Mouse (Mus musculus) intestine, postnatal 0 days (tissue): ENCODE measurements around the gene Adat1. TPM values are rescaled to one million over a fixed set of nuclear protein-coding genes. Genes with fewer than 3 reads are reported as not detected.

Source experiments
- ATAC-seq: fragments of 200-750 bp; cut with Nextera tagmentation; 2 replicates; pipeline ENCODE4 v1.8.0; 2017; ENCODE audit warnings: mild to moderate bottlenecking, moderate TSS enrichment, moderate library complexity
- H3K27ac ChIP-seq: fragments of 300-500 bp; sonication (generic); 2 replicates; pipeline ENCODE4 v1.5.1; 2014; ENCODE audit warnings: mild to moderate bottlenecking, low read depth, low read length, moderate library complexity
- H3K27me3 ChIP-seq: fragments of 300-500 bp; sonication (generic); replicated peaks from 2 replicates; pipeline ENCODE4 v1.6.1; 2014; ENCODE audit warnings: low read length, mixed read lengths; ENCODE audit not compliant: control insufficient read depth, insufficient read depth
- H3K36me3 ChIP-seq: fragments of 300-500 bp; sonication (generic); 2 replicates; pipeline ENCODE4 v1.6.1; 2014; ENCODE audit warnings: mild to moderate bottlenecking, moderate library complexity; ENCODE audit not compliant: control insufficient read depth, insufficient read depth
- H3K4me1 ChIP-seq: fragments of 300-500 bp; sonication (generic); replicated peaks from 2 replicates; pipeline ENCODE4 v1.6.1; 2014; ENCODE audit warnings: antibody characterized with exemption, low read length, mixed read lengths; ENCODE audit not compliant: control insufficient read depth, insufficient read depth
- H3K4me2 ChIP-seq: fragments of 300-500 bp; sonication (generic); replicated peaks from 2 replicates; pipeline ENCODE4 v1.6.1; 2014; ENCODE audit warnings: low read depth, mild to moderate bottlenecking, moderate library complexity
- H3K4me3 ChIP-seq: fragments of 300-500 bp; sonication (generic); 2 replicates; pipeline ENCODE4 v1.5.1; 2014; ENCODE audit warnings: low read depth, low read length
- H3K9ac ChIP-seq: fragments of 300-500 bp; sonication (generic); 2 replicates; pipeline ENCODE4 v1.6.1; 2014; ENCODE audit warnings: mild to moderate bottlenecking, low read depth, low read length
- H3K9me3 ChIP-seq: fragments of 300-500 bp; sonication (generic); 2 replicates; pipeline ENCODE4 v1.6.1; 2016; ENCODE audit warnings: mixed run types; ENCODE audit not compliant: control insufficient read depth
- CTCF ChIP-seq: sonication (generic); IDR thresholded peaks from 2 replicates; pipeline ENCODE4 v1.5.1; 2016; ENCODE audit warnings: low read depth, mild to moderate bottlenecking, control low read depth, antibody characterized with exemption, moderate library complexity
- WGBS: fragments of 180-500 bp; shearing (Covaris S2); extraction: QIAGEN DNeasy Blood & Tissue Kit; methylation state at CpG from one replicate; pipeline ENCODE4 v1.1.7; 2014; 5-methylcytosine and 5-hydroxymethylcytosine counted together
- polyA plus RNA-seq: library from polyadenylated mRNA; unstranded; fragments of >200 nt; fragmentation: Nextera tagmentation; extraction: Ambion mirVana; gene quantifications from 2 replicates; pipeline ENCODE4 v1.2.1, GENCODE M21; 2015

Gene Adat1
- polyA plus RNA-seq, 1 experiment from 2014 or later, result 1.4 TPM

GRCm38 (mm10) chr8:112011816-112012242 is 19.7 kb upstream of the Adat1 start:
- 0% methylated on average over 40 of the region's 40 CpGs for WGBS
- peak; percentile 42 for ATAC-seq

GRCm38 (mm10) chr8:112010997-112011815 is 19.1 kb upstream of the Adat1 start, which contains the start of the genes Kars and Terf2ip:
Gene Kars, minus strand, starts transcription at chr8:112011323.
Gene Terf2ip, plus strand, starts transcription at chr8:112011398.
- Histone ChIP-seq H3K9ac (peak within 1 kb of the TSS; percentile 87), H3K27me3 (no peaks in the 10 kb centered on the region), H3K36me3 (no peaks in the 10 kb centered on the region; the same call in 1 of the 2 replicates), H3K9me3 (no peaks in the 10 kb centered on the region), H3K4me2 (peak within 1 kb of the TSS; percentile 97), H3K4me1 (peaks cover 10% of the 10 kb centered on the region), H3K27ac (peak within 1 kb of the TSS; percentile 71), H3K4me3 (peak within 1 kb of the TSS; percentile 96)
- under 1% methylated on average over 61 of the region's 61 CpGs for WGBS
- no peak for TF ChIP-seq CTCF
- ATAC-seq, result peak; percentile 91

More at GRCm38 (mm10) chr8:112011816-112012242, 19.7 kb upstream of the Adat1 start:
- Histone ChIP-seq H3K27me3 (no peaks in the 10 kb centered on the region), H3K4me1 (peaks cover 10% of the 10 kb centered on the region), H3K36me3 (no peaks in the 10 kb centered on the region; the same call in 1 of the 2 replicates), H3K9ac (peak overlapping the region; percentile 87), H3K4me2 (peak overlapping the region; percentile 97), H3K9me3 (no peaks in the 10 kb centered on the region), H3K27ac (peak overlapping the region; percentile 71), H3K4me3 (peak overlapping the region; percentile 96)
- TF ChIP-seq CTCF, result no peak

GRCm38 (mm10) chr8:112009558-112009957 is 17.5 kb upstream of the Adat1 start:
- peaks cover 10% of the 10 kb centered on the region for H3K4me1 ChIP-seq
- H3K27ac ChIP-seq, result no peak overlapping the region
- WGBS, result 88% methylated on average over 7 of the region's 7 CpGs
- ATAC-seq, result no peak
- H3K9ac ChIP-seq, result no peak overlapping the region
- no peak overlapping the region for H3K4me3 ChIP-seq
- no peak overlapping the region for H3K4me2 ChIP-seq
- no peak for TF ChIP-seq CTCF
- H3K36me3 ChIP-seq, result peaks cover 9% of the 10 kb centered on the region
- no peaks in the 10 kb centered on the region for H3K9me3 ChIP-seq
- no peaks in the 10 kb centered on the region for H3K27me3 ChIP-seq

GRCm38 (mm10) chr8:112007669-112008068 is 15.6 kb upstream of the Adat1 start:
- Histone ChIP-seq H3K4me2 (no peak overlapping the region), H3K4me1 (peaks cover 7% of the 10 kb centered on the region), H3K27ac (no peak overlapping the region), H3K9ac (no peak overlapping the region), H3K4me3 (no peak overlapping the region), H3K27me3 (no peaks in the 10 kb centered on the region), H3K36me3 (peaks cover 24% of the 10 kb centered on the region), H3K9me3 (no peaks in the 10 kb centered on the region)
- ATAC-seq, result no peak
- WGBS, result 65% methylated on average over 2 of the region's 2 CpGs
- no peak for TF ChIP-seq CTCF

GRCm38 (mm10) chr8:112005601-112006000 is 13.5 kb upstream of the Adat1 start:
- no peaks in the 10 kb centered on the region for H3K27me3 ChIP-seq
- no peak overlapping the region for H3K4me2 ChIP-seq
- no peak overlapping the region for H3K4me3 ChIP-seq
- H3K9ac ChIP-seq, result no peak overlapping the region
- peaks cover 7% of the 10 kb centered on the region for H3K4me1 ChIP-seq
- peaks cover 45% of the 10 kb centered on the region for H3K36me3 ChIP-seq
- ATAC-seq, result no peak
- no peak for TF ChIP-seq CTCF
- WGBS, result 93% methylated on average over 6 of the region's 6 CpGs
- H3K27ac ChIP-seq, result no peak overlapping the region
- H3K9me3 ChIP-seq, result no peaks in the 10 kb centered on the region

GRCm38 (mm10) chr8:112004754-112005153 is 12.7 kb upstream of the Adat1 start:
- H3K9ac ChIP-seq, result no peak overlapping the region
- H3K9me3 ChIP-seq, result no peaks in the 10 kb centered on the region
- H3K36me3 ChIP-seq, result peaks cover 53% of the 10 kb centered on the region
- TF ChIP-seq CTCF, result no peak
- no peaks in the 10 kb centered on the region for H3K27me3 ChIP-seq
- no peak overlapping the region for H3K4me2 ChIP-seq
- no peak for ATAC-seq
- H3K4me1 ChIP-seq, result no peaks in the 10 kb centered on the region
- no peak overlapping the region for H3K4me3 ChIP-seq
- H3K27ac ChIP-seq, result no peak overlapping the region
